Mouse (Mus musculus) bone marrow macrophage, adult 2 months (primary cell): ENCODE measurements around the gene Atg16l1.

Experiments used
- CTCF ChIP-seq: IDR thresholded peaks from 2 replicates; pipeline ENCODE4 v1.5.1; 2012; ENCODE audit warnings: low read depth, mild to moderate bottlenecking, low read length, moderate library complexity
- POLR2A ChIP-seq: IDR thresholded peaks from 2 replicates; pipeline ENCODE4 v1.6.1; 2012; ENCODE audit warnings: mild to moderate bottlenecking, low read depth, low read length, borderline replicate concordance

- no peak for TF ChIP-seq CTCF
- no peak for TF ChIP-seq POLR2A
Measured at GRCm38 (mm10) chr1:87825281-87825680, 69.6 kb downstream of the Atg16l1 start.
